Comparison of ENCODE assay signal across 10 mouse cellular contexts in the genomic region with DNA sequence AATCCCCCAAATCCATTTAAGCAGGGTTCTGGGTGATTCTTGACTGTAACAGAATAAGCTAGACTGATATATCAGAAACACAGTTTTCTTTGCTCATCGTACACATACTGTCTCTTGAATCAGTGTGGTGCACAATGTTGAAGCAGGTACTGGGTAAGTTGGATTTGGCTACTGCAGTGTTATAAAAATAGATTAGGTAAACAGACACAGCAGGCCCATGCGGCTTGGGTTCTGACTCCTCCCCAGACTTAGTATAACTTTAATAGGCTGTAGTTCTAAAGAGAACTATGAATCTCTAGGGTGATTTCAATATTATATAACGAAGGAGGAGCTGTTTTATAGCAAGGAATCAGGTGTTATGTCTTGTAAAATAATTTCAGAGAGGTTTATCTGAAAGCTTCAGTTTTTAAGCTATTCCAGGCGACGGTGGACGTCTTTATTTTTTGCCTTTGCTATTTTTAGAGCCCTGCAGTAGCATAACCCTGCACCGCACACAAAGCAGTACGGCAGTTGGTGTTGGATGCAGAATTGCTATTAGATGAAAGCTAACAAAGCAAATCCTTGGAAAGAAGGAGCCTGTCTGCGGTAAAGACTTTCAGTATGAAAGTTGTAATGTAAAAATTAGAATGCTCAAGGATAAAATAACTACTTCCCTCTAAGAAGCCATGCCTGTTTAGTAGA.
DNase-seq lines count a peak whose midpoint lies in the region; ATAC-seq and TF ChIP-seq lines count a peak whose summit lies in the region.
"Had no signal": no experiment of that assay in that cellular context is flagged by ENCODE, and none has a peak within 500 bp of the region (broad histone marks: within the 10 kb centered on the region; RNA-seq: fewer than 3 reads in every experiment).

No protein-coding gene starts in this region.

- TF ChIP-seq CTCF in intestine, postnatal 0 days (IDR thresholded peaks at IDR 0.05; ENCODE audit: low read depth): no peak

- peaks cover 38% of the 10 kb centered on the region for H3K4me1 ChIP-seq in intestine, embryonic 14.5 days (replicated peaks; ENCODE audit: control insufficient read depth, insufficient read depth, low read length)
- peaks cover 19% of the 10 kb centered on the region for H3K4me1 ChIP-seq in intestine, postnatal 0 days (replicated peaks; ENCODE audit: control insufficient read depth, insufficient read depth, low read length)
- H3K4me1 ChIP-seq in brown adipose tissue, adult 24 weeks (ENCODE audit: control insufficient read depth, insufficient read depth, insufficient read length, low read length): peaks cover 43% of the 10 kb centered on the region
- peaks cover 28% of the 10 kb centered on the region for H3K4me1 ChIP-seq in limb, embryonic 10.5 days

- H3K27ac ChIP-seq in intestine, embryonic 14.5 days (ENCODE audit: low read depth): no peak overlapping the region; the same call in 1 of the 2 replicates
- no peak overlapping the region for H3K27ac ChIP-seq in intestine, postnatal 0 days (ENCODE audit: low read depth, low read length)
- H3K27ac ChIP-seq in brown adipose tissue, adult 24 weeks (replicated peaks; ENCODE audit: low read depth, low read length): peak overlapping the region; percentile 73
- H3K27ac ChIP-seq in limb, embryonic 10.5 days: peak overlapping the region; percentile 2; the same call in 1 of the 2 replicates
- H3K27ac ChIP-seq: macrophage had no signal

- no peak for DNase-seq in intestine, embryonic 14.5 days (ENCODE audit: low spot score)
- DNase-seq in limb, embryonic 10.5 days (ENCODE audit: low spot score): no peak
- no peak for DNase-seq in thymus, postnatal 25 days
- DNase-seq: gastrocnemius, postnatal 14 days; spleen, adult 18-20 months had no signal

- H3K4me3 ChIP-seq in intestine, embryonic 14.5 days (ENCODE audit: low read depth, low read length): no peak overlapping the region
- H3K4me3 ChIP-seq in intestine, postnatal 0 days (ENCODE audit: low read depth, low read length): no peak overlapping the region
- H3K4me3 ChIP-seq in brown adipose tissue, adult 24 weeks (ENCODE audit: insufficient read depth, low read depth, low read length): no peak overlapping the region
- H3K4me3 ChIP-seq in limb, embryonic 10.5 days: no peak overlapping the region

- no peaks in the 10 kb centered on the region for H3K9me3 ChIP-seq in intestine, embryonic 14.5 days (ENCODE audit: control insufficient read depth, low read length)
- no peaks in the 10 kb centered on the region for H3K9me3 ChIP-seq in intestine, postnatal 0 days (ENCODE audit: control insufficient read depth)
- H3K9me3 ChIP-seq in limb, embryonic 10.5 days (replicated peaks): no peaks in the 10 kb centered on the region

- no peaks in the 10 kb centered on the region for H3K36me3 ChIP-seq in intestine, embryonic 14.5 days (ENCODE audit: control insufficient read depth, insufficient read depth, low read length)
- H3K36me3 ChIP-seq in intestine, postnatal 0 days (ENCODE audit: control insufficient read depth, insufficient read depth): no peaks in the 10 kb centered on the region
- H3K36me3 ChIP-seq in limb, embryonic 10.5 days: no peaks in the 10 kb centered on the region

- H3K27me3 ChIP-seq in intestine, embryonic 14.5 days (replicated peaks; ENCODE audit: control insufficient read depth, insufficient read depth, low read length): no peaks in the 10 kb centered on the region
- no peaks in the 10 kb centered on the region for H3K27me3 ChIP-seq in intestine, postnatal 0 days (replicated peaks; ENCODE audit: control insufficient read depth, insufficient read depth, low read length)
- H3K27me3 ChIP-seq in limb, embryonic 10.5 days (ENCODE audit: low read depth, poor library complexity, severe bottlenecking): no peaks in the 10 kb centered on the region

- 32% methylated on average over 9 of the region's 9 CpGs for WGBS in intestine, embryonic 14.5 days
- 33% methylated on average over 9 of the region's 9 CpGs for WGBS in intestine, postnatal 0 days
- whole genome bisulfite sequencing in limb, embryonic 10.5 days: 79% methylated on average over 9 of the region's 9 CpGs

- no peak overlapping the region for H3K9ac ChIP-seq in intestine, embryonic 14.5 days (ENCODE audit: low read length)
- H3K9ac ChIP-seq in intestine, postnatal 0 days (ENCODE audit: low read depth, low read length): no peak overlapping the region

- no peak for ATAC-seq in intestine, embryonic 14.5 days (replicated peaks; ENCODE audit: low FRiP score, low TSS enrichment, low read depth)
- no peak for ATAC-seq in intestine, postnatal 0 days
- ATAC-seq in CD4-positive, CD25-positive, alpha-beta regulatory T cell, adult 4 months: peak; percentile 9
- ATAC-seq in erythroblast, adult 5-6 weeks (replicated peaks; ENCODE audit: low FRiP score, poor library complexity, severe bottlenecking): no peak

- peak overlapping the region; percentile 13; the same call in 1 of the 2 replicates for H3K4me2 ChIP-seq in intestine, embryonic 14.5 days (ENCODE audit: low read length)
- no peak overlapping the region; the same call in 1 of the 2 replicates for H3K4me2 ChIP-seq in intestine, postnatal 0 days (replicated peaks; ENCODE audit: low read depth)

Comparison
In these comparisons a context has a peak if more than half of its experiments do, and no peak if none do; other contexts are left out.
1. H3K27ac ChIP-seq: peak in brown adipose tissue, adult 24 weeks (single experiment) and limb, embryonic 10.5 days (single experiment); none in intestine, embryonic 14.5 days (single experiment) and intestine, postnatal 0 days (single experiment).